Mouse (Mus musculus): ENCODE measurements around the gene Atp1b1.

The Atp1b1 gene

DNA sequence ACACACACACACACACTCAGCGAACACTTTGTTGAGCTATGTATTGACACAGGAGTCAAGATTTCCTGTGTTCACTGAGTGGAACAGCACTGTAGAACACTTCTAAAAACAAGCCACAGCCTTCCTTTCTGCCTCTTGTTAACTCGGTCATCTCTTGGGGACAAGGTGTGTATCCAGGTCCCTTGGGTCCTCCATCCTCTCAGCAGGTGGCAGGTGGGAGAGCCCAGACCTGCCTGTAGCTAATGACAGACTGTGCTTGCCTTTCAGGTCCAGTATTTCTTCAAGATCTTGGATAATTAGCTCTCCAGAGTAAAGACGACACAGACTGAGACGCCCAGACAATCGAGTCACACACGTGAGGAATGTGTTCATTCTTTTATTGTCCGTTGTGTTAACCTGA is 21.4 kb downstream of the Atp1b1 start:
- DNase-seq: no peak

DNA sequence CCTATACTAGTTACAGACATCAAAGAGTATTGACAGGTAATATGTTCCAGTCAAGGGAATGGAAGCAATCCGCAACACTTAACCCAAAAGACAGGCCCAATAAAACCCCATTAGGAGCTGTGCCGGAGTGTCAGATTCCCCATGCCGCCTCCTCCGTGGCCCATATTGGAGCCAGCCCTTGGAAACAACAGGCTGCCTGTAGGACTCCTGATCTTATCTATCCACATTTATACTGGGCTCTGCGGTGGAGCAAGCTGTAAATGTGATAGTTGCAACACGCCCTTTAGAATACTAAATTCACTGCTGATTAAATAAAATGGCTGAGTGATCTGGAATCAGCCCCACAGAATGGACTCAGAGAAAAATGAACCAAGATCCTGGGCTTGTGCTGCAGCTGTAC is 24.1 kb downstream of the Atp1b1 start:
- DNase-seq: no peak

GRCm38 (mm10) chr1:164432649-164433048 is 25.5 kb downstream of the Atp1b1 start:
- DNase-seq: no peak

DNA sequence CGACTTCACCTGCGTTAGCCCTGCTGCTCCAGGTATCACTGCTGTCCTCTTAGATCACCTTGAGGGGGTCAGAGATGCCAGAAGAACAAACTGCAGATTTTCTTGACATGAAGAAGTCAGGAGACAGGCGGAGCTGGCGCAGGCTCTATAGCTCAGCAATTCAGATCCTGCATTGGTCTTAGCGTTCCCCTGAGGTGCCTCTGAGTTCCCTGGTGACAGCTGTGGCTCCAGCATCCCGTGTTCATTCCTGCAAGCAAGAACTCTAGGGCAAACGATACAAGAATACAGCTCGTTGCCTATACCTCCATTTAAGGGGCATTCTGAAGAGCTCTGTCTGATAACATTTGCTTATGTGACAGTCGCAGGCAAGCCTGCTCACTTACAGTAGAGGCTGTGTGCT is 29.5 kb downstream of the Atp1b1 start:
- DNase-seq: no peak

- DNase-seq: no peak
These were observed 30.4 kb downstream of the Atp1b1 start for GRCm38 (mm10) chr1:164427777-164428176.

GRCm38 (mm10) chr1:164426227-164426626 is 31.9 kb downstream of the Atp1b1 start:
- no peak for DNase-seq

DNA sequence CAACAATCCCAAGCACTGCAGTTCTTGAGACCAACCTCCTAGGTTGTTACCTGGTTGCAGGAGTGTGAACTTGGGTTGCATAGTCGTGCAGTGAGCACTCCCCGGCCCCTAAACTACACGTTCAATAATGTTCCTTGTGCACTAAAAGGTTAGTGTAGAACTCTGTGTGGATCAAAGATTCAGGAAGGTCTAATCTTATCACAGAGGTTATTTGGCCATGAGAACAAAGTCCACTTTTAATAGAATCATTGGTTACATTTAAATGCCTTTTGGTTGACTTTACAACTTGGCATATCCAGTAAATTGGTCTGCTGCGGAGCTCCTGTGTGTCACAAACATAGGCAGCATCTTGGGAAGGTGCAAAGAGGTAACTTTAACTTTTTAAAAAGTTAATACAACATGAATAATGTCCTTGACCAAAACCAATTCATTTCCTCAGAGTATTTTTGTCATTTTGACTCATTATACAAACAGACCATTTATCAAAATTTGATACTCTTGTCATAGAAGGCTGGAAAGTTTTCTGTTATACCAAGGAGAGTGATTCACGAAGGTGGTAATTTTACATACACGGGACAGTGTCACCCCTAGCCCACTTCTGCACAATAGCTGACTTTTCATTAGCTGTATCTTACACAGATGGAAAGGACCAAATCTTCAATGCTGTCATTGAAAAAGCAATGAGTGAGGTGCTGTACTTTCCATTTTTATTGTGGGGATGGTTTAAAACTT is 37.4 kb downstream of the Atp1b1 start:
- DNase-seq: no peak

- DNase-seq: no peak
These were observed 38.8 kb downstream of the Atp1b1 start for GRCm38 (mm10) chr1:164419401-164419800.

DNA sequence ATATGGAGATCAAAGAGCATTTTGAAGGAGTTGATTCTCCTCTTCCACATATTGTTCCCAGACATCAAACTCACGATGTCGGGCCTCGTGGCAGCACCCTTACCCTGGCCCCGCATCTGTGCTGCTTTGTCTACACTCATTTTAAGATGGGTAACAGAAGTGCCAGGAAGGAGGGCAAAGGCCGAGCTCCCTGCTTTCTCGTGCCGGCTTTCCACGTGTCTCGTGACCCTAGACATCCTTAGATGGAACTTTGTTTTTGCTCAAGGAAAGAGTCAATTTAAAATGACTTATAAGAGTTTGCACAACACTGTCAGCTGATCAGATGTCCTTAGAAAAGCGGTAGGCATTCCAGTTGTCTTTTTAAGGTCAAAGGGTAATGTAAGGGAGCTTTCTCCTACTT is 39.8 kb downstream of the Atp1b1 start:
- DNase-seq: no peak

- no peak for DNase-seq
These were observed 40.6 kb downstream of the Atp1b1 start for GRCm38 (mm10) chr1:164417604-164418003.

DNA sequence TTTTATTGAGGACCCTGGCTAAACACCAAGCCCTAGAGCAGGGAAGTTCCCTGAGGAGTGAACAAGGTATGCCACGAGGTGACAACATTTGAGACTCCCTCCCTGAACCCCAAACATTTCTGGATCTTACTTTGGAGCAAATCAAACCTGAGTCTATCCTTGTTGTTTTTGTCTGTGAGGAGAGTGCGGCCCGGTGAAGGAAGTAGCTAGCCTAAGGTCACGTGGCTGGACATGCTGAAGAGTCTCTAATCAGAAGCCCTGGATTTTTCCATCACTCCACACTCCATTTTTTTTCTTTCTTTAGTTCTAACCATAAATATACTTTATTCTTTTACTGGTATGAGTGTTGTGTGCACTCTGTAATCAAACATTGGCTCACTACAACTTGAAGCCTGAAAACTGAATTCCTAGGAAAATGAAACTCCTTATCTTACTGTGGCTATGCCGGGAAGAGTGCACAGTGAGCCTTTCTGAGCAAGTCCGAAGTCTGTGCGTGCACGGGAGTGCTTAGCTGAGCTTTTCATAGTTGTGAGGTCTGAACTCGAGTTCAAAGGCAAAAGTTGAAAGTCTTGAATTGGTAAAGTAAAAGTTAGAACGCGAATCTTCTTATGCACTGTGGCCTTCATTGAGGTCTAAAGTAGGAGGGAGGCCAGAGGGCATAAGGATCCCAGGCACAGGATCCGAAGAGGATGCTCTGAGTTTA is 41.3 kb downstream of the Atp1b1 start:
- no peak for DNase-seq

- DNase-seq: no peak
These were observed 42.8 kb downstream of the Atp1b1 start for GRCm38 (mm10) chr1:164415347-164415751.

- DNase-seq: no peak
These were observed 44.5 kb downstream of the Atp1b1 start for GRCm38 (mm10) chr1:164413608-164414007.

DNA sequence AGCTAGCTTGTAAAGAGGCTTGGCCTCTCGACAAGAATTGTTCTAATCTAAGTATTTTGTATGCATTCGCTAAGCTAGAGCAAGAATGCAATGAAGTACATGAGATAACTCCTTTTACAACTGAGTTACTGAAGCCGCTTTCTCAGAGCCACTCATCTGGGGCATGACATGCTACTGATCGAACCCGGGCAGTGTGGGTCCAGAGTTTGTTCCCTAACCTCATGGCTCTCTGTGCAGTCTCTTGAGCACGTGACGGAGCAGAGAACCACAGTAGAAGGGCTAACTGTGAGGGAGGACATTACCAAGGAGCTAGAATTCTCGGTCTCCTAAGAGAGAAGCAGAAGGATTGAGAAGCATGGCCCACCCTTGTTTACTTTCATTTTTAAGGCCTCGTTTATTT is 45.2 kb downstream of the Atp1b1 start:
- DNase-seq: no peak

GRCm38 (mm10) chr1:164411306-164411705 is 46.8 kb downstream of the Atp1b1 start:
- DNase-seq: no peak

DNA sequence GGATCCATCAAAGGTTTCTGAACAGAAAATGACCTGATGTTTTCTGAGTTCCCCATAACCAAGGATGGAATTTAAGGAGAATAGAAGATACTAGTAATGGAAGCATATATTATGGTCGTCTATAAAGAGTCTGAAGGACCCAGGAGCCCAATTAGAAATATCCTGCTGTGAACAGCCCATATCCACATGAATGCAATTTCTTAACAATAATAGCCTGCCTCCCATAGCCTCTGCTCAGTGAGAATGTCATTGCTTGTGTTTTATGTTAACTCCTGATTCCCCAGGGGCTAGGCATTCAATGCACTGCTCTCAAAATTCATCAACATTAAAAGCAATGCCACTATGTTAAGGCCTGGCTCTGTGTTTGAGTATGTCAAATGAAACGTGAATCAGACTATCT is 49.5 kb downstream of the Atp1b1 start:
- no peak for DNase-seq

GRCm38 (mm10) chr1:164406506-164406905 is 51.6 kb downstream of the Atp1b1 start:
- DNase-seq: no peak

- DNase-seq: peak; percentile 4
These were observed 52.8 kb downstream of the Atp1b1 start for GRCm38 (mm10) chr1:164405385-164405802.

GRCm38 (mm10) chr1:164399578-164399977 is 58.6 kb downstream of the Atp1b1 start:
- DNase-seq: no peak

DNA sequence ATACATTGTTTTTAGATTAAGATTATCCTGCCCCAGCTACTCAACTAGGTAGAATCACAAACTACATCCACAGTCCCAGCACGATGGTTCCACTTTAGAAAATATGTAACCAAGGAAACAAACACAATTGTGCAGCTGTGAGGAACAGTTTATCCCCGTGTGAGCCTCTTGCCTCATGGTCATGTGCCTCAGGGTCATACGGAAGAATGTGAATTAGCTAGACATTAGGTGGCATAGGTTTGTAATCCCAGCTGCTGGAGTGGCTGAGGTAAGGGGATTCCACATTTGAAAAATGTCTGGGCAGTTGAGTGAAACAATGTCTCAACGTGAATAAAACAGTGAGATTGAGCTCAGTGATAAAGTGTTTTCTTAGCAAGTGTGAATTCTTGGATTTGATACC is 60.5 kb downstream of the Atp1b1 start:
- DNase-seq: no peak

DNA sequence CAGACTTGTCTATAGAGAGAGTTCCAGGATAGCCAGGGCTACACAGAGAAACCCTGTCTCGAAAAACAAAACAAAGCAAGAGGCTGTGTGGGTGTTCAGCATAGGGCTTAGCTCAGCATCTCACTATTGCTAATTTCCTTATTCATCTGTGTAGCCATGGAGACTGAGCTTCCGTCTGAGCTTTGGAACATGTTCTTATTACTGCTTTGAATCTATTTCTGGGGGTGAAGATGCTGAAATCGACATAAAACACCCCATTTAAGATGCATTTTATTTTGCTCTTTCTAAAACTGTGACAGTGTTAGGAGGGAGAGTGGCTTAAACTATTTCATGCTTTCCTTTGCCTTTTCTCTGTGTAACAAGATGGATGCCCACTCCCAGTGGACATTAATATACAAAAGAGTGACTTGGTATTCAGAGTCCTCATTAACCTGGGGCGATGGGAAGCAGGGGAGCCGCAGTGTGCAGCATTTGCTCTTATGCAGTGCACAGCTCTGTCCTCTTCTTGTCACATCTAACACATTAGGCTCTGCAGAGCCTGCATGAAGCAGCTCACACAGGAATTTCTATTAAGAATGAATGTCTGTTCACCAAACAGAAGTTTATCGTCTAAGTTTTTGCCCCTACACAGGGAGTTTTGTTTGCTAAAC is 62.9 kb downstream of the Atp1b1 start:
- no peak for DNase-seq

DNA sequence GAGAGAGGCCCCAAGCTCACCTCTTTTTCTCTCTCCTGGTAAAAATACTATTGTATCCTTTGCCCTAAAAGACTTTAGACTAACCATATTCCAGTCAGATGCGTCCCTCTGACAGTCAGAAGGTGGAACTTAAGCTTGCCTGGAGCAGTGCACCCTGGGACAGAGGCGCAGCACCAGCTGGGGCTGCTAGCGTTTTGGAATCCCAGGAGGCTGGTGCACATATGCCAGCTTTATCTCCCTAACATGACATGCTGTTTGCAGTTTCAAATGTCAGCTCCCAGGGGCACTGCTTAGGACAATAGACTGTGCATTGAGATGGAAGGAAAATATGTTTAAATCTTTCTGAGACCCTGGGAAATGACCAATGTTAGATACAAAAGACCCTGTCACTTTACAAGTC is 66.0 kb downstream of the Atp1b1 start:
- no peak for DNase-seq

- DNase-seq: no peak
These were observed 68.4 kb downstream of the Atp1b1 start for GRCm38 (mm10) chr1:164389743-164390142.
